Mouse (Mus musculus): ENCODE measurements around the gene D1Ertd622e. TPM values are rescaled to one million over a fixed set of nuclear protein-coding genes. Genes with fewer than 3 reads are reported as not detected.

D1Ertd622e gene
- 36.2 TPM for total RNA-seq (2023)

GRCm38 (mm10) chr1:97661406-97662241 lies at the start of gene D1Ertd622e:
D1Ertd622e (minus strand) TSS chr1:97662074.

Other genes starting within 250 kb of the D1Ertd622e start
- gene Gin1, start 108.1 kb upstream of the D1Ertd622e start, total RNA-seq (2023): 10.8 TPM
- 45.6 TPM for gene Ppip5k2, start 108.3 kb upstream of the D1Ertd622e start, total RNA-seq (2023)